Mouse (Mus musculus) right cerebral cortex, postnatal 14 days (tissue): ENCODE measurements at regions not wholly inside any gene's neighbourhood (a gene's known extent, or its start where the extent isn't known, plus 50 kb on each side); places are given as distances from the start of the nearest gene placed in this dataset.

Experiments used
- DNase-seq: peaks from one replicate; pipeline ENCODE4 v3.0.0; 2022

- DNase-seq: no peak
Observed at GRCm38 (mm10) chr17:54483901-54484300, 185.1 kb upstream of the Slc5a7 start.

- no peak for DNase-seq
Observed at GRCm38 (mm10) chr17:54439910-54440309, 141.1 kb upstream of the Slc5a7 start.

GRCm38 (mm10) chr17:54438435-54438834 lies 139.6 kb upstream of the Slc5a7 start:
- peak; percentile 73 for DNase-seq

DNA sequence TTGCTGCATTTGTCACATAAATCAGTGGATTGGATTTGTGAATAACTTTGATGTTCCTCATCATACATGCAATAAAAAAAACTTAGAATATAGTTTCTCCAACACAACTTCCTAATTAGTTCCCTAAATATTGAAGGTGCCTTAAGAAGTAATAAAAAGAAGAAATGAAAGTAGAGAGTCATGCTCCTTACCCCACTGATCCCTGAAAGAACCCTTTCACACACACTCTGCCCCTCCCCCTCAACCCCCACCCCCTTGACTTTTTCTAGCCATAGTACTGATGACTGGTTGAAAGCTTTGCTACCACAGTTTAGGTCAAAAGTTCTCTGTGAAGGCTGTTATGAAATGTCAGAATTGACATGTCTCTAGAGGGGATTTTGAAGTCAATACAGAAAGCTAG lies 131.1 kb upstream of the Slc5a7 start:
- DNase-seq: no peak

DNA sequence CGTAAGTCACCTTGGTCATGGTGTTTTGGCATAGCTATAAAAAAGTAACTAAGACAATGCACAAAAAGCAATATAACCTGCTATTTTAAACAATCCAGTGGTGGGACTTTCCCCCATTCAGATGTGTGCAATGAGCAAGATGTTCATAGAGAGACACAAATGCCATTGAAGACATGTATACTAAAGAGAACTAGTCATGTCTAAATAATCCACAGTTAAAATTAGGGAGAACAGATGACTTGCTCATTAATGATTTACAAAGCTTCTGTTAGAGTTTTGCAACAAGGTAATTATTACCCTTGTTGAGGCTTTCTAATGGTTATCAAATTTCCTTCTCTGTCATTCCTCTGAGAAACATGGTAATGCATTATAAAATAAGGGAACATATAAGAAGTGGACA lies 115.4 kb upstream of the Slc5a7 start:
- DNase-seq: no peak

DNA sequence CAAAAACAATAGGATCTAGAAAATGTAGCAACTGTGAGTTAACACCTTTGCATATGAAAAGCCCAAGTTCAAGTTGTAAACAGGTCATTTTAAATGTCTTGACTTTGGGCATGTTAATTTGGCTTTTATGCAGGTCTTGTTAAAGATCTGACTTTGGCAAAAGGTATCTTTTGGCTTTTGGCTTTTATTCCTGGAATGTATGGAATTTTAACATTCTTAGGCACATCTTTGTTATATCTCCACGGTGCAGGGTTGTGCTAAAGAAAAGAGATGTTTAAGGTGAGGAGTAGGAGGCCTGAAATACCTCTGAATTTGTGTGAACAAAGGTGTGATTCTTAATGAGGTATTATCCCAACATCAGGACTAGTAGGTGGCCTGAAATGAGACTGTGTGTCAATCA lies 97.6 kb upstream of the Slc5a7 start:
- no peak for DNase-seq

DNA sequence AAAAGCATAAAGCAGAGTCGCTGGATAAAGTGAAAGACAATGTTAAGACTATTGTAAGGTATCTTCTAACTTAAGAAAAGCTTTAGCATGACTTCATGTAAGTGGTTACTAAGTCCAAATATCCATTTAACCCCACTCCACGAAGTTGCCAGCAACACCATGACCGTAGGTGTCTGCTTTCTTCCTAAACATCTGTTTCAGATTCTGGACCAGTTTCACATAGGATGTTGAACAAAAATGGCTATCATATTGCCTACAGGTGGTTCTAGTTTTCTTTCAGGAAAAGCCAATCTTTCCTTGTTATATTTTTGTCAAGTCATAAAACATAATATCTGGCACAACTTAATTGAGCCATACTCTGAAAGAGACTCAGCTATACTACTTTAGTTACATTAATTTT lies 78.7 kb upstream of the Slc5a7 start:
- DNase-seq: no peak

DNA sequence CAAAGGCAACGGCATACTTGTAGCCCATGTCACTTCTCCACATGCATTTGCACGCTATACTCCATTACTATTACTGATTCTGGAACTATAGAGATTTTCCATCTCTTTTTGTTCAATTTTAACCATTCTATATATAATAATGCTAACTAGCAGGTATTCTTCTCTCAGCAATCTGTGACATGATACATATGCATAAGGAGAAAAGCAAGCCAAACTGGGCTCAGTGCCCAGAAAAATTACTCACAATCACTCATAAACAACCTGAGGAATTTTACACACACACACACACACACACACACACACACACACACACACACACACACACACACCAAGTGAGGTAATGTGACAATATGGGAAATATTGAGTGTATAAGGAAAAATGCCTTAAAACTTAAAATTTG lies 69.8 kb upstream of the Slc5a7 start:
- DNase-seq: peak; percentile 43

- DNase-seq: no peak
Observed at GRCm38 (mm10) chr17:54367948-54368347, 69.1 kb upstream of the Slc5a7 start.

- DNase-seq: no peak
Observed at GRCm38 (mm10) chr17:54362991-54363390, 64.2 kb upstream of the Slc5a7 start.

GRCm38 (mm10) chr17:54353063-54353462 lies 54.2 kb upstream of the Slc5a7 start:
- no peak for DNase-seq

DNA sequence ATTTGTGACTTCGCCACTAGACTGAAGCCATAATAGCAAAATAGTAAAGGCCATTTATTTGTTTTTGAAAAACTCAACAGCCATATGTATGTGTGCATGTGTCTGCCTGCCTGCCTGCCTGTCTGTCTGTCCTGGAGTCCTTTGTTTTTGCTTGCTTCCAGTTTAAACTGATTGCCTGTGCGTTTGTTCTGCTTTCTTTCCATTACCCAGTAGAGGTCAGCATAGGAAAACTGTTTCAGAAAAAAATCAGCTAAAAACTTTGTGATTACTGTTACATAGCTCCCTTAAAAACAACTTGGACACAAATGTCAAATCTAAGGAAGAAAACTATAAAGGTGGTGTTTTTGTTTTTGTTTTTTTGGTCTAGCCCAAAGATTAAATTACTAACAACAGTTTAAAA lies 52.0 kb upstream of the Slc5a7 start:
- DNase-seq: no peak
